Mouse (Mus musculus) R1 (cell line): ENCODE measurements at regions not wholly inside any gene's neighbourhood (a gene's known extent, or its start where the extent isn't known, plus 50 kb on each side); places are given as distances from the start of the nearest gene placed in this dataset.

Source experiments
- DNase-seq: peaks from one replicate; pipeline ENCODE4 v3.0.0-alpha.2; 2018; ENCODE audit warnings: low read depth, low spot score

DNA sequence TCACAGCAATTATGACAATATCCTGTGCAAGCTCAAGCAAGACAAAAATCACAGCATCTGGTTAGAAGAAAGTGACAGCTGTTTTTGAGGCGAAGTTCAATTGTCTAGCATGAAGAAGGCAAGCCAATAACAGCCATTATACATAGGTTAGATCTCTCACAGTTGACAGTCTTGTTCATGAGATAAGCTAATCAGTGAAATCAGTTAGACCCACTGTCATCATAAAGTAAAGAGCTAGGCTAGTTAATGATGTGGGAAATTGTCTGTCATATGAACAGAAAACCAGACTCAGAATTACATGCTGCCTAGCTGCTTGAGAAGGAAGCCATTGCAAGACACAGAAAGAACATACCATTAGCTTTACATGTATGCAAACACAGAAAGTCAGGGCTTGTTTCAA, 470.2 kb upstream of the 5930422O12Rik start:
- no peak for DNase-seq

DNA sequence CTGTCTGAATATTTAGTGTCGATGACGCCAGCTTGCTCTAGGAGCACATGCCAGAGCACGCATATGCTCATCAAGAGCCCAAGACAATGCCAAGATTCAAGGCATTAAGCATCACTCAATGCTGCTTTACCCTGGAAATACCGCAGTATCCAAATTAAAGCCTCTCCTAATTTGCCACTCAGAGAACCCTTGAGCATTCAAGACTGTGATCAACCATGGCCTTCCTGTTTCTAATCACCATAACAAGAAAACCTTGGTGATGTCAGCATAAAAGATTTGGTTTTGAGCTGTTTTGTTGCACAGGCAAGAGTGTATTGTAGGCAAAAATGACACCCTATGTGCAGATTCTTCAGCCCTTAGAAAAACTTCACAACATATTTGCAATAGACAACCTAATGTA, 469.7 kb upstream of the 5930422O12Rik start:
- DNase-seq: no peak

DNA sequence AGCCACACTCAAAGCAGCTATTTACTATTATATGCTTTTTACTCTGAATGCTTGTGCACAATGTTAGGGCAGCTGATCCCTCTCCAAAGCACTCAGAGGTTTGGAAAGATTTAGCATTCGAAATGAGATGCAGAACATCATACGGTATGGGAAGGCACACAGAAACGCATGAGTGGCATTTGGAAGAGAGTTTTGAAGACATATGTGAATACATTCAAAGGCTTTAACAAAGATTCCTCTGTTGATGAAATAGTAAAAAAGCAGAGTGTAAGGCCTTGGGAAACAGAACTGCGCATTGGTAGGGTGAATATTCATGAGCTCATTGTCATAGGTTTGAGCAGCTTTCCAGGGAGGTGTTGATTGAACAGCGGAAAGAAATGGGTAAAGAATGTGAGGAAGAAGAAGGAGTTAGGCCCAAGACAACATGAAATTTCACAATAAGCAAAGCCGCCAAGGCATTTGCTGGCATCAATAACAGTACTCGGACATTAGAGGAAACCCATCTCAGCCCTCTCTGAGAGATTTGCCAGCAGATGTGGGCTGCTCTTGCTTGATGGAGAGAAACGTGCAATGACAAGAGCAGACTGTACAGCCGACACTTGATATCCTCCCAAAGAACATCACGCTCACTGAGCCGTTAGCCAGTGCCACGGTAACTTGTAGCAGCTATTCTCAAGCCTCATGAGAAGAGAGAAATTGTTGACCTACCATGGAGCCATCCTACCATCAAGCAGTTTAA, 469.0 kb upstream of the 5930422O12Rik start:
- no peak for DNase-seq

DNA sequence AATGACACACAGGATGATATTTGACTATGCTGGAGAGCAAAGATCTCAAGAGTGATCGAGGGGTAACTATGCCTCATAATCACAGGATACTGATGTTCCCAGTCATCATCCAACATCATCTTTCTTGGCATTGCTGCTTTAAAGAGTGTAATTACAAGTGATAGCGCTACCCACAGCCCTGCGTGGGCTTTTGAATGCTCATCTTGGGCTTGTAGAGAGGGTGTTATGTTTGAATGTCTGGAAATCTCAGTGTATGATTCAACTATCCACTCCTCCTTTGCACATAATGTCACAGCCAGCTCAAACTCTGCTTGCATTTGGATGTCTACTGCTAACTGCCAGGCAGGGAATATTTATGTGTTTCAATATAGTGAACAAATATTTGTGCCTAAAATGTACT, 438.3 kb upstream of the 5930422O12Rik start:
- no peak for DNase-seq

DNA sequence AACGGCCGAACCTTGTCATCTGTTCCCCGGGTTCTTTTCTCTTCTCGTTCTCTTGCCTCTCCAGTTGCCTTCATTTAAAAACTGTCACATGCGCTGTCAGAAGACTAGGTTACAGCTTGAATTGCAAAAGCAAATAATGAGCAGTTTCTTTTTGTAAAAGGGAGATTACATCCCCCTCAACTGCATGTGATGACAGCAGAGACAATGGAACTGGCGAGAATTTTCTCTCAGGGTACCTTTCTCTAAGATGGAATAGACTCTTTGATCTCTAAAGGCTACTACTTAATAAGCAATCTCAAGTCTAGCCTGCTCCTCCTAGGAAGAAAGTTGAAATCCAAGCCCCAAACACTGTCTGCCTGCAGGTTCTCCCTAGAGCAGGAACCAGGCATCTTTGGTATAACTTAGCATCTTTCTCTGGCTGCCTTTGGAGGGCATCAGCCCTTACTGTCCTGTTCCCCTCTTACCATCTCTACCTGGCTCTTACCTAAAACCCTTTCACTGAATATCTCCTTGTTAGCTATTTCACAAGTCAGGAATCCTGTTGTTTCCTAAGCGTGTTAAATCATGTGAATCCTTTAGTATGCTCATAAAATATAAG, 424.4 kb upstream of the 5930422O12Rik start:
- no peak for DNase-seq

DNA sequence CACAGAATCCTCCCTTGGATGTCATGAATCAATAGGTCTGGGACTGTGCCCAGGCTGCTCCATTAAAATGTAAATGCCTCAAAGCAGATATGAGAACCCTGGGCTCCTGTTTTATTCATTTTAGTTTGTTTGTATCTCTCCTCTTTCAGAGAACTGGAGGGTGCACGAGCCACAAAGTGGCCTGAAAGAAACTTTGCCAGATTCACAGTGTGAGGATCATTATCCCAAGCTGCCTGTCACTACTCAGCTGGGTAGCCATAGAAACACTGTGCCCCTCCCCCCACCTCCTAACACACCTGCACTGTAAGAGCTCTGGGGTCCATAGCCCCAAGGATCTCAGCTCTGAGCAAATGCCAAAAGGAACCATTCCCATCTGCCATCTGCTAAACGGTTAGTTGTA, 423.9 kb upstream of the 5930422O12Rik start:
- no peak for DNase-seq

DNA sequence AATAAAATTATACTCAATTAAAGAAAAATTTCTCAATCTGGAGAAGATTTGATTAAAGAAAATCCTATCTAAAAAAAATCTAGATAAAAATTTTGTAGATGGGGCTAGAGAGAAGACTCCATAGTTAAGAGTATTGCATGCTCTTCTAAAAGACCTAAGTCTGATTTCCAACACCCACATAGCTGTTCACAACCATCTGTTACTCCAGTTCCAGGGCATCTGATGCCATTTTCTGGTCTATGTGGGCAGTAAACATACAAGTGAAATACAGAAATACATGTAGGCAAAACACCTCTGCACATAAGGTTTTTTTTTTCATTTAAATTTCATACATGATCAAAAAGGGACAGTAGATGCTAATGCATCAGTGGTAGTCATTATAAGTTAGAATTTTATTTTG, 418.4 kb upstream of the 5930422O12Rik start:
- no peak for DNase-seq

DNA sequence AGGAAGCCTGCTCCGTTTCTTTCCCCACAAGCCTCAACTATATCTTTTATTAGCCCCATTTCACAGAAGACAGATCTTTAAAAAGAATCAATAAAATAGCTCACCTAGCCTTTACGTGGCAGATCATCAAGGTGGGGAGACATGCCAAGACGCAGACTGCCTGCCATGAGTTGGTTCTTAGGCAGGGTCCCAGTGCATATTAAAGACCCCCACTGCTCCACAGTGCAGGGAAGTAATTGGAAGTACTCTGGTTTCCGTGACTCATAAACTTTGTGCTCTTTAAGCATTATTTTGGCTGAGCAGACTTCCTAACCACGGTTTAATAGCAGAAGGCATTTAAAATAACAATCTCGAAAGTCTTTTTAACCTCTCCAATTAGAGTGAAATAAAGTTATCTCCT, 415.7 kb upstream of the 5930422O12Rik start:
- no peak for DNase-seq

DNA sequence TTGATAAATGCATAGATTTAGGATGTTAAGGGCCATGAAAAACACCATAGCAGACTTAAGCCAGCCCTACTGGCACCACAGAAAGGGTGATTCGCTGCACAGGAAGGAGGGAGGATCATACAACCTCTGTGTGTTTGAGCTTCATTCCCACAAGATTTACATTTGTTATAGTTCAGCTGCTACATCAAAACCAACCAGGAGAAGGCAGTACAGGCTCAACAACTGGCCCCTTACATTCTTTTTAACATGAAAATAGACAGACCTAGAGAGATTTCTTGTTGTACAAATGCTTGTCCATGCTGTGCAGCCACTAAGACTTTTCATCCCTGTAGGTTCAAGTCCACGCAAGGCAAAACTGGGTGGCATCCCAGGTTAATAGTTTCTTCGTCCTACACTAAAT, 412.6 kb upstream of the 5930422O12Rik start:
- peak; percentile 9 for DNase-seq

DNA sequence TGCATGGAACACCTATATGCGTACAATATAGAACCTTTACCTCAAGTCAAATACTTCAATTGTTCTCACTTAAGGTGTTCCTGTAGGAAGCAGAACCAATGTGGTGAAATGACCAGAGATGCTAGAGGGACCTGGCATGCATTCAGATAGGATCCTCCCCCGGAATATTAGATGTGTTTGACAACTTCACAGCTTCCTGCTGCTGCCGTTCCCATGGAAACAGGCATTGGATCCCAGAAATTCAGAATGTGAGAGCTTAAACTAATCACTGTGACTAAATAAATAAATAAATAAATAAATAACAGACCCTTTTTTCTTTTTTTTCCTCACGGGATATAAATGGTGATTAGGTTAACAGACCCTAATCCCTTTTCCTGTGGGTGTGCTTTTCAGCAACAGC, 401.5 kb upstream of the 5930422O12Rik start:
- peak; percentile 14 for DNase-seq

DNA sequence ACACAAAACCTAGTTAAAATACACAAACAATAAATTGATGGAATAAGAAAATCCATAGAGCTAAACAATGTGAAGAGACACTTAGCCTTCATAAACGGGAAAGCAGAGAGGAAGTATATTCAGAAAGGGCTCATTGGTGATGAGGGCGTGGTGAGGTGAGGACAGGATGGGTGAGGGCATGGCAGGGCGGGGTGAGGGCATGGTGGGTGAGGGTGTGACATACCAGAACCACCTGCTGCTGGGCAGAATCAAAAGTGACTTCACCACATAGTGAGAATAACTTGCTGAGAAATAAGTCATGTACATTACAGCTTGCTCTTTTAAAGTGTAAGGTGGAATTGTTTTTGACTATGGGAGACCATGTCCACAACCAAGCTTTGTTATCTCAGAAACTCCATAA, 399.1 kb upstream of the 5930422O12Rik start:
- no peak for DNase-seq

DNA sequence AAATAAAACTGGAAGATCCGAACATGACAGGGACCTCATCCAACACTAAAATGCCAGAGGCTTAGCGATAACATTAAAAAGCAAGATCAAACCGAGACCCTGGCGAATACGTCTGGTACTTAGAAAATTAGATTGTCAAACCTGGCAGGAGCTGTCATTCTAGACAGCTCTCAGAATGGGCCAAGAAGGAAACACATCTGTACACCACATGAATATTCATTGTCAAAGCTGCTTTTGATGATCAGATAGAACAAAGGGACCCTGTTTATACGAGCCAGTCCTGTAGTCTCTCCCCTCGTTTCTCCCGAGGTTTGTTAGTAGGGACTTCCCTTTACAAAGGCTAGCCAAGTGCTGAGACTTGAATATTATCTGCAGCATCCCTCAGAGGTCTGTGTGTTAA, 376.5 kb upstream of the 5930422O12Rik start:
- DNase-seq: no peak

DNA sequence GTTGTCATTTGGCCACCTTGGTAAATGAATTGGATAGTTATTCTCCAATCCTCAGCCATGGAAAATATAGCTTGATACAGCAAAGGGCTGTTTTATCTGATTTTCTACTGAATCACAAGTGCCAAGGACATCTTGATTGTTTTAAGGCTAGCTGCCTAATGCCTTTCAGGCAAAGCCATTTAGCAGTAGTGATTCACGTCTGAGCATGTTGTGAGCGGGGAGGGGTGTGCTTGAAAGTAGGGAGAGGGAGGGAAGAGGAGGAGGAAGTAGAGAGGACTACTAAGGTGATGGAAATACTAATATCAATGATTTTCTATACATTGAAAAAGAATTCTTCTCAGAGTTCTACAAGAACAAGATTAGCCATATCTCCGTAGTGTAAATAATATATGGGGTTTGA, 362.9 kb upstream of the 5930422O12Rik start:
- DNase-seq: no peak

DNA sequence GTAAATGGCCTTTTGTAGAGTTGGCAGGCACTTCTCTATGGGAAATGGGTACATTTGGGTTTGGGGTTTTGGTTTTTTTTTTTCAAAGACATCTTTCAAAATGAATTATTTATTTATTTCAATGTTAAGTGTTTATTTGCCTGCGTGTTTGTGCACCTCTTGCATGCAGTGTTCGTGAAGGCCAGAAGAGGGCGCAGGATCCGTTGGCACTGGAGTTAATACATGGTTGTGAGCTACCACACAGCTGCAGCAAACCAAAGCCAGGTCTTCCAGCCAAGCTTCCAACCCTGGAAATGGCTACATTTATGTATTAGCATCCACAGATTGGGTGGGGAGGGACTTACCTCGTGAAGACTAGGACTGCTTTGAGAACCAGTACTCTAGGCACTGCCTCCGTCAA, 362.3 kb upstream of the 5930422O12Rik start:
- DNase-seq: peak; percentile 57

DNA sequence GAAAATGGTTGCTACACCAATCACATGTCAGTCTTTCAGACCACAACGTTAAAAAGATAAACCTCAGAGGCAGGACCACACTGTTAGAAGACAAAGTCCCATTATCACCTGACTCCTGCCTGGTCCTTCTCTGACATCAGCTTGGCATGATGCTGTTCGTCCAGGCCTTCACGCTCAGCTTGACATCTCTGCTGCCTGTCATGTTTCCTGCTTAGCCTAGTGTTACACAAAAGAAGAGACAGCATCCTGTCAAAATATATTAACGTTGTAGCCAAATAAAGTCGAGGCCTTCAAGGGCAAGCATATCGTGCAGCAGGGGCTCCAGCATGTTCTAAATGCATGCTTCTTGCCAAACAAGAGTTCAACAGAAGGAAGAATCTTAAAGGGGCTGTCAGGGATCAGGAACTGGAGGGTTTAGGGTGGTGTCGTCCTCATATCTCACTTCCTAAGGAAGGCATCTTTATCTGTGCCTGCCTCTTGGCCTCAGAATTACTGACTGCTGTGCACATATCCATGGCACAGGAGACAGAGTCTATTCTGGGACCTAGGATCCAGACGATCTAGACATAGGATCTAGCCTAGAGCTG, 361.0 kb upstream of the 5930422O12Rik start:
- DNase-seq: no peak

DNA sequence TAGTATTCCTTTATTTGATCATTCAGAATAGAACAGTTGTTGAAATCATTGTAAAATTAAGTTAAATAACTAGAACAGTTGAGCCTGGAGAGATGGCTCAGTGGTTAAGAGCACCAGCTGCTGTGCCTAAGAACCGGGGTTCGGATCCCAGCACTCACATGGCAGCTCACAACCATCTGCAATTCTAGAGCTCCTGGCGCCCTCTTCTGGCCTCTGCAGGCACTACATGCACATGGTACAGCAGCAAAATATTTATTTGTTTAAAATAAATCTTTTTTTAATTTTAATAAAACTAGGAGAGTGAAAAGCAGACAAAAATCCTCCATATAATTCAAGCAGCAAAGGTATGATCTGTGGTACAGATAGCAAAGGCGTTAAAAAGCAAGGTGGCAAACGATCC, 360.0 kb upstream of the 5930422O12Rik start:
- peak; percentile 40 for DNase-seq

DNA sequence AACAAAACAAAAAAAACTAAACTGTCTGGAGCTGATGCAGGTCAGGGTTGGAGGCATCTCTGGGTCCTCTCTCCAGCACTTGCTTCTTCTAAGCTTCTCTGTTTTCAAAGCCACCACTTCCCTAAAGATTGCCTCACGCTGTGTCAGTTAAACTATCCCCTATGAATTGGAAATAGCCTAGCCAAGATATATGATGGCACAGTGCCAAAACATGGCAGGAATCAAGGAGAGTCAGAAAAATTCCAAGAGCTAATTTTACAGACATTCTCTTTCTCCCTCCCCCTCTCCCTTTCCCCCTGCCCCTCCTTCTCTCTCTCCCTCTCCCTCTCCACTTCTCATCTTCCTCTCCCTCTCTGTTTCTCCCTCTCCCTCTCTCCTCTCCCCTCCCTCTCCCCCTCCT, 353.3 kb upstream of the 5930422O12Rik start:
- no peak for DNase-seq

DNA sequence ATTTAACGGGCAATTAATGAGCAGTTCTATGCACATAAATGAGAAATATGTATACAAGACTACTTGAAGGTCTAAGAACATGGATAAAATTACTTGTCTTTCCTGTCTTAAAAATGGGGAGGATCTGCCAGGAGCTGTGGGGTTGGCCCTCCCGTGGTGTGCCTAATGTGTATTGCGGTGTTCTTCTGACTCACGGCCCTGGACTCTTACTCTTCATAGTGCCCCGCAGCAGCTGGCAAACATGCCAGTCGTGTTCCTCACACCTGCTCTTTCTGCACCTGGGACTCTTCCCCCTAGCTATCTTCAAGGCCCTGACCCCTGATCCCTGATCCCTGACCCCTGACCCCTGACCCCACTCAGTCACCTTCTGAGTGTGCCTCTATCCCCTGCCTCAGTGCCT, 352.3 kb upstream of the 5930422O12Rik start:
- DNase-seq: no peak

DNA sequence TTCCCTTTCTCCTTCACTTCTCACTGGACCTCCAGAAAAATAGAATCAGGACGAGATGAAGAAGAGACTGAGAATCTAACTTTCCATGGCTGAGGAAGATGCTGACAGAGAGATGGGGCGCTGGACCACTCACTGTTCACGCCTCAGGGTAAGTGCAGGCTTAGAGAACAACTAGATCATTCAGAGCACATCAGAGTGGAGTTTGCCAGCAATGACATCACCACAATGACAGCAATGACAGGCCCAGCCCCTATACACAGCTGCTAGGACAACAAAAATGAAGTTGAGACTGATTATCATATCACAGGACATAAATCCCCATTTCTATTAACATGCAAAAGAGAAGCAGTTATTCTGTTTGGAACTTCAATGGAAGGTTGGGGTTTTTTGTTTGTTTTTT, 350.4 kb upstream of the 5930422O12Rik start:
- DNase-seq: no peak

DNA sequence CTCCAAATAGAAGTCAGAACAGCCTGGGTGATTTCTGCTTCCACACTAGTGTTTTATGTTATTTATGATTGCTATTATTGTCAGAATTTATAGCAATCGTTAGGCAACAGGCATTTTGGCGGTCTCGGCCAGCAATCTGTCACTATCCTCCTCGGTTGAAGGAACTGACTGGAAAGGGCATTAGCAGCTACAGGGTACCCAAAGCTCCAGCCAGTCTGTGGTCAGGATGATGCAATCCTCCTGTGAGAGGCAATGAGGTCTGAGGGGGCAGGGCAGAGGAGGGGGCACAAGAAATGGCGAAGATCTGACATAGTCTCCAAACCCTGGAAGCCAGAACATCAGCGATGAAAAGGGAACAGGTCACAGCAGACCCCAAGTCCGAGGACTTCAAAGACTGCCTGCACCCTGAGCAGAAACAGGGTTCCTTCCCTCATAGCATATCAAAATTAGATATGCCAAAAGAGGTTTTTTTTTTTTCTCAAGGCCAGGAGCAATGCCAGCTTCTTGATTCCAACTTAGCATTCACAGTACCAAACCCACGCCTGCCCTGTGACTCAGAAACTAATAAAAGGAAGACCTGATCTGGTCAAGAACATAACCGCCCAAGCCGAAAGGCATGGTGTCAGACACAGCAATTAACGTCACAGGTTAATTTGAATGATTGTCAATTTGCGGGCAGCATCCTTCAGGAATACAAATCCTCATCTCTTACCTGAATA, 348.5 kb upstream of the 5930422O12Rik start:
- no peak for DNase-seq

DNA sequence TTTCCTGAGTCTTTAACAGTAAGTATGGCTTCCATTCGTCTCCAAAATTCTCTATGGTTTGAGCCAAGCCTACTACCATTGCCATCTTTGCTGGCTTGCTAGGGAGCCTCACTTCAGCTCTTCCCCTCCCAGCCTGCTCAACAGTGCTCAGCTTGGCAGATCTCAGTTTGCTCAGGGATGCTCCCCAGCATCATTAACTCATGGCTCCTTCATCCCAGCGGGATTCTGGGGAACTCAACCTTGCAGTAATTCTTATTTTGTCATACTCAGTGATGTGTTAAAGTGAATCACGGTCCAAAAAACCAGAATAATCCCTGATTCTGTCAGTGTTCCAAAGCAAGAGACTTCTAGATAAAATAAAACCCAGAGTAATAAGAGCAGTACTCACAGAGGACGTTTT, 346.6 kb upstream of the 5930422O12Rik start:
- no peak for DNase-seq

DNA sequence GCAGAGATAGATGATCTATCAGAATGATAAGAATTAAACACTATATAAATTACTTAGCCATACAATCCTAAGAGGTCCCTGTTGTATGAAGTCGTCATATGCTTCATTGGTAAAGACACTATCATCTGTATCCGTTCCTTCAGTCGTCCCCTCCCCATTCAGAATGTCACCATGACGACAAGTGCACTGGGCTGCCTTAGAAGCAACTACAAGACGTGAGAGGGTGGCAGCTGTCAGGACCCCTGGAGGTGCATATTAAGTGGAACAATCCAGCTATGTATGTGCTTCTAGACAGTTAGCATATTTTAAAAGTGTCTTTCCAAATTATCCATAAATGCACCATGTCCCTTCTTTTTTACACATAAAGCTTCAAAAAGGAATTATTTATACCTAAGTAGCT, 343.0 kb upstream of the 5930422O12Rik start:
- no peak for DNase-seq

DNA sequence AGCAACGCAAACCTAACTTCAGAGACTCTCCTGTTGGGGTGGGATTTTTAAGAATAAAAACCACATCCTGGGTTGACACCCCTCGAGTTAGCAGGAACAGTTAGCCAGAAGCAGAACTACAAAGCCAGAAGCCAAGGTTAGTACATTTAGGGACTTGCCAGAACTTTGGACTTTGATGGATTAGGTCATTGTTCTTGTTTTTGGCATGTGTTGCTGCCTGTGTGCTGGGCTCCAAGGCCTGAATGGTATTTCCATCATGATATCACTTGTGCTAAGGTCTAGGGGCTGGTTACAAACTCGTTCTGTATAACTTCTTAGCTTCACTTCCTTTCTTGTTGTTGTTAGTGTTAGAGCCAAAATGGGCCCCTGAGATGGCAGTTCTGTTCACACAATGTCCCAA, 338.8 kb upstream of the 5930422O12Rik start:
- no peak for DNase-seq
